31 mouse cellular contexts compared by ENCODE assay signal in the genomic region with DNA sequence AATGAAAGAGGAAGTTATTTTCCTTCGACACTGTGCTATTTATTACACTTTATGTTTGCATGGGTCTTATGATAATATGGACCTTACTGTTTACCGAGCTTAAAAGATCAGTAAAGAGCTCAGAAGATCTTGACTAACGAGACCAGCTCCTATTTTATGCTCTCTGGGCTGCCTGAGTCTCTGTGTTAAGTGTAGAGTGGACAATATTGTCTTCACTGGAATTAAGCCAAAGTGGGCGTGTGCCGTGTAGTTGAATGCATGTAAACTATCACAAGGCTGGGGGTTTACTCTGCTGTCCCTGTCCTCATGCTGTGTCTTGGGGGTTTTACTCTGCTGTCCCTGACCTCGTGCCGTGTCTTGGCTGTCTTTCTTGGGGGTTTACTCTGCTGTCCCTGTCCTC.
DNase-seq lines count a peak whose midpoint lies in the region; ATAC-seq and TF ChIP-seq lines count a peak whose summit lies in the region.
"Had no signal": no experiment of that assay in that cellular context is flagged by ENCODE, and none has a peak within 500 bp of the region (broad histone marks: within the 10 kb centered on the region; RNA-seq: fewer than 3 reads in every experiment).

No protein-coding gene starts in this region.

- no peak overlapping the region for H3K27ac ChIP-seq in hindbrain, postnatal 0 days
- no peak overlapping the region for H3K27ac ChIP-seq in hindbrain, embryonic 11.5 days (ENCODE audit: low read depth, low read length)
- H3K27ac ChIP-seq in MEL (ENCODE audit: control insufficient read depth, low read depth, low read length), result no peak overlapping the region
- H3K27ac ChIP-seq in macrophage, result 0 out of 2 replicates have a peak overlapping the region, but pooled peaks have one; percentile 2
- H3K27ac ChIP-seq: embryonic facial prominence, embryonic 12.5 days; forebrain, embryonic 10.5 days; forebrain, embryonic 15.5 days; heart, embryonic 13.5 days; hindbrain, embryonic 12.5 days; limb, embryonic 10.5 days; limb, embryonic 15.5 days; liver, embryonic 13.5 days; midbrain, embryonic 10.5 days; stomach, postnatal 0 days had no signal

- no peaks in the 10 kb centered on the region for H3K79me2 ChIP-seq in MEL (ENCODE audit: control insufficient read depth, insufficient read depth, low read length, poor library complexity)
- no peaks in the 10 kb centered on the region for H3K79me2 ChIP-seq in macrophage (ENCODE audit: inconsistent target)

- WGBS in hindbrain, postnatal 0 days, result 66% methylated on average over 7 of the region's 7 CpGs
- 91% methylated on average over 7 of the region's 7 CpGs for whole genome bisulfite sequencing in hindbrain, embryonic 11.5 days
- WGBS in macrophage (ENCODE audit: missing documents), result 59% methylated on average over 7 of the region's 7 CpGs

- H3K9me3 ChIP-seq in hindbrain, postnatal 0 days (ENCODE audit: low read length), result no peaks in the 10 kb centered on the region
- H3K9me3 ChIP-seq in hindbrain, embryonic 11.5 days (ENCODE audit: control insufficient read depth, low read length), result no peaks in the 10 kb centered on the region
- no peaks in the 10 kb centered on the region for H3K9me3 ChIP-seq in MEL (replicated peaks; ENCODE audit: insufficient read depth, low read length)
- H3K9me3 ChIP-seq: embryonic facial prominence, embryonic 12.5 days; forebrain, embryonic 10.5 days; forebrain, embryonic 15.5 days; heart, embryonic 13.5 days; hindbrain, embryonic 12.5 days; limb, embryonic 10.5 days; limb, embryonic 15.5 days; liver, embryonic 13.5 days; midbrain, embryonic 10.5 days had no signal

- TF ChIP-seq EP300 in MEL (IDR thresholded peaks at IDR 0.05; ENCODE audit: low read depth in 1 of 2, low read length in 2 of 2), result no peak

- TF ChIP-seq CTCF in hindbrain, postnatal 0 days (IDR thresholded peaks at IDR 0.05; ENCODE audit: low read depth), result no peak
- TF ChIP-seq CTCF in MEL (IDR thresholded peaks at IDR 0.05 in 2 of 3, conservative IDR thresholded peaks at IDR 0.05 in 1 of 3; ENCODE audit: control insufficient read depth in 1 of 3, insufficient read depth in 1 of 3, low read depth in 2 of 3, low read length in 3 of 3, poor library complexity in 1 of 3, severe bottlenecking in 1 of 3), result no peak

- ATAC-seq in hindbrain, postnatal 0 days, result no peak
- ATAC-seq in hindbrain, embryonic 11.5 days (ENCODE audit: low FRiP score), result no peak
- ATAC-seq in granulocyte monocyte progenitor cell, adult 5-6 weeks (replicated peaks; ENCODE audit: poor library complexity, severe bottlenecking), result 0 out of 2 replicates have a peak, but pooled peaks have one; percentile 7
- ATAC-seq: forebrain, embryonic 15.5 days; midbrain, embryonic 16.5 days had no signal

- H3K9ac ChIP-seq in hindbrain, postnatal 0 days (replicated peaks; ENCODE audit: low read length), result no peak overlapping the region
- no peak overlapping the region for H3K9ac ChIP-seq in hindbrain, embryonic 11.5 days (ENCODE audit: low read depth, low read length)
- H3K9ac ChIP-seq in MEL (ENCODE audit: control insufficient read depth, low read depth, low read length, poor library complexity, severe bottlenecking), result no peak overlapping the region
- H3K9ac ChIP-seq: embryonic facial prominence, embryonic 12.5 days; forebrain, embryonic 15.5 days; heart, embryonic 13.5 days; hindbrain, embryonic 12.5 days; limb, embryonic 15.5 days; liver, embryonic 13.5 days had no signal

- H3K4me2 ChIP-seq in hindbrain, postnatal 0 days (ENCODE audit: low read depth, low read length), result no peak overlapping the region
- no peak overlapping the region for H3K4me2 ChIP-seq in hindbrain, embryonic 11.5 days (replicated peaks; ENCODE audit: low read depth, low read length)
- H3K4me2 ChIP-seq: embryonic facial prominence, embryonic 12.5 days; forebrain, embryonic 15.5 days; heart, embryonic 13.5 days; hindbrain, embryonic 12.5 days; limb, embryonic 15.5 days; liver, embryonic 13.5 days had no signal

- H3K36me3 ChIP-seq in hindbrain, postnatal 0 days (ENCODE audit: insufficient read depth, low read length), result no peaks in the 10 kb centered on the region
- H3K36me3 ChIP-seq in hindbrain, embryonic 11.5 days (ENCODE audit: control insufficient read depth, insufficient read depth, low read length), result no peaks in the 10 kb centered on the region
- H3K36me3 ChIP-seq in MEL (ENCODE audit: control insufficient read depth in 1 of 2, insufficient read depth in 2 of 2, low read length in 2 of 2), result no peaks in the 10 kb centered on the region
- no peaks in the 10 kb centered on the region for H3K36me3 ChIP-seq in macrophage (ENCODE audit: inconsistent target)
- H3K36me3 ChIP-seq: embryonic facial prominence, embryonic 12.5 days; forebrain, embryonic 10.5 days; forebrain, embryonic 15.5 days; heart, embryonic 13.5 days; hindbrain, embryonic 12.5 days; limb, embryonic 10.5 days; limb, embryonic 15.5 days; liver, embryonic 13.5 days; midbrain, embryonic 10.5 days had no signal

- no peak for TF ChIP-seq POLR2A in MEL (IDR thresholded peaks at IDR 0.05; ENCODE audit: control insufficient read depth in 1 of 2, insufficient read depth in 1 of 2, low read depth in 1 of 2, low read length in 2 of 2, poor library complexity in 1 of 2)

- H3K4me1 ChIP-seq in hindbrain, postnatal 0 days (ENCODE audit: insufficient read depth, low read length), result no peaks in the 10 kb centered on the region
- no peaks in the 10 kb centered on the region for H3K4me1 ChIP-seq in hindbrain, embryonic 11.5 days (replicated peaks; ENCODE audit: control insufficient read depth, insufficient read depth, low read length)
- H3K4me1 ChIP-seq in MEL (ENCODE audit: control insufficient read depth in 1 of 2, insufficient read depth in 2 of 2, low read length in 2 of 2), result peaks cover 0 to 5% of the 10 kb centered on the region in 2 experiments; a peak in 2 of 4 replicates
- H3K4me1 ChIP-seq: embryonic facial prominence, embryonic 12.5 days; forebrain, embryonic 10.5 days; forebrain, embryonic 15.5 days; heart, embryonic 13.5 days; hindbrain, embryonic 12.5 days; limb, embryonic 10.5 days; limb, embryonic 15.5 days; liver, embryonic 13.5 days; midbrain, embryonic 10.5 days had no signal

- no peak for TF ChIP-seq RAD21 in MEL (IDR thresholded peaks at IDR 0.05; ENCODE audit: low read depth, low read length)

- peak; percentile 9 for DNase-seq in hindbrain, postnatal 0 days (ENCODE audit: low spot score)
- no peak for DNase-seq in hindbrain, embryonic 11.5 days (ENCODE audit: low spot score)
- peak; percentile 47 for DNase-seq in MEL (ENCODE audit: low read depth, low spot score)
- no peak for DNase-seq in adrenal gland, adult 18-20 months (ENCODE audit: low spot score in 2 of 2)
- DNase-seq in layer of hippocampus, adult 11-12 months (ENCODE audit: low spot score), result no peak
- DNase-seq: adrenal gland, adult 2 months; adrenal gland, postnatal 36 days; cerebellum, adult 2 months; cerebellum, postnatal 36 days; embryo, embryonic 11 days; gastrocnemius, postnatal 36 days; heart, postnatal 10 days; kidney, adult 2 months; kidney, postnatal 36 days; liver, embryonic 13.5 days; lung, adult 18-20 months; right cerebral cortex, adult 18-20 months; thymus, adult 18-20 months; thymus, postnatal 25 days had no signal

- H3K27me3 ChIP-seq in hindbrain, postnatal 0 days (ENCODE audit: insufficient read depth, low read length), result no peaks in the 10 kb centered on the region
- H3K27me3 ChIP-seq in hindbrain, embryonic 11.5 days (ENCODE audit: control insufficient read depth, insufficient read depth, low read length), result no peaks in the 10 kb centered on the region
- no peaks in the 10 kb centered on the region; a peak in 2 of 4 replicates for H3K27me3 ChIP-seq in MEL (ENCODE audit: control insufficient read depth in 1 of 2, insufficient read depth in 2 of 2, low read length in 2 of 2)
- H3K27me3 ChIP-seq: embryonic facial prominence, embryonic 12.5 days; forebrain, embryonic 15.5 days; heart, embryonic 13.5 days; hindbrain, embryonic 12.5 days; limb, embryonic 15.5 days; liver, embryonic 13.5 days had no signal

- H3K4me3 ChIP-seq in hindbrain, postnatal 0 days (ENCODE audit: low read length), result no peak overlapping the region
- H3K4me3 ChIP-seq in hindbrain, embryonic 11.5 days (ENCODE audit: low read depth, low read length), result no peak overlapping the region
- peak overlapping the region; percentile 27 to 43 for H3K4me3 ChIP-seq in MEL (ENCODE audit: control insufficient read depth in 1 of 2, insufficient read depth in 1 of 2, low read depth in 2 of 2, low read length in 2 of 2)
- no peak overlapping the region for H3K4me3 ChIP-seq in macrophage (ENCODE audit: inconsistent target)
- H3K4me3 ChIP-seq: embryonic facial prominence, embryonic 12.5 days; forebrain, embryonic 10.5 days; forebrain, embryonic 15.5 days; heart, embryonic 13.5 days; hindbrain, embryonic 12.5 days; limb, embryonic 10.5 days; limb, embryonic 15.5 days; liver, embryonic 13.5 days; midbrain, embryonic 10.5 days had no signal

TF ChIP-seq in MEL, 35 proteins besides CTCF, POLR2A, EP300 and RAD21:
- no peak for TF ChIP-seq RCOR1 (IDR thresholded peaks at IDR 0.05; ENCODE audit: low read depth, low read length)
- no peak for TF ChIP-seq SIN3A (IDR thresholded peaks at IDR 0.05; ENCODE audit: low read length)
- TF ChIP-seq E2F4 (IDR thresholded peaks at IDR 0.05; ENCODE audit: borderline replicate concordance, low read depth, low read length), result no peak
- TF ChIP-seq SMC3 (IDR thresholded peaks at IDR 0.05; ENCODE audit: low read depth, low read length), result no peak
- TF ChIP-seq MXI1 (IDR thresholded peaks at IDR 0.05; ENCODE audit: low read depth, low read length), result no peak
- no peak for TF ChIP-seq JUND (IDR thresholded peaks at IDR 0.05; ENCODE audit: low read depth, low read length)
- no peak for TF ChIP-seq KAT2A (conservative IDR thresholded peaks at IDR 0.05; ENCODE audit: low read depth, low read length)
- TF ChIP-seq ETS1 (IDR thresholded peaks at IDR 0.05; ENCODE audit: low read depth, low read length), result no peak

Comparison
In these comparisons a context has a peak if more than half of its experiments do, and no peak if none do; other contexts are left out.
1. DNase-seq: peak in hindbrain, postnatal 0 days (single experiment) and MEL (single experiment); none in hindbrain, embryonic 11.5 days (single experiment), adrenal gland, adult 18-20 months (0 of 2) and layer of hippocampus, adult 11-12 months (single experiment).
2. H3K4me3 ChIP-seq: peak in MEL (2 of 2); none in hindbrain, postnatal 0 days (single experiment), hindbrain, embryonic 11.5 days (single experiment) and macrophage (single experiment).